In the genomic region with DNA sequence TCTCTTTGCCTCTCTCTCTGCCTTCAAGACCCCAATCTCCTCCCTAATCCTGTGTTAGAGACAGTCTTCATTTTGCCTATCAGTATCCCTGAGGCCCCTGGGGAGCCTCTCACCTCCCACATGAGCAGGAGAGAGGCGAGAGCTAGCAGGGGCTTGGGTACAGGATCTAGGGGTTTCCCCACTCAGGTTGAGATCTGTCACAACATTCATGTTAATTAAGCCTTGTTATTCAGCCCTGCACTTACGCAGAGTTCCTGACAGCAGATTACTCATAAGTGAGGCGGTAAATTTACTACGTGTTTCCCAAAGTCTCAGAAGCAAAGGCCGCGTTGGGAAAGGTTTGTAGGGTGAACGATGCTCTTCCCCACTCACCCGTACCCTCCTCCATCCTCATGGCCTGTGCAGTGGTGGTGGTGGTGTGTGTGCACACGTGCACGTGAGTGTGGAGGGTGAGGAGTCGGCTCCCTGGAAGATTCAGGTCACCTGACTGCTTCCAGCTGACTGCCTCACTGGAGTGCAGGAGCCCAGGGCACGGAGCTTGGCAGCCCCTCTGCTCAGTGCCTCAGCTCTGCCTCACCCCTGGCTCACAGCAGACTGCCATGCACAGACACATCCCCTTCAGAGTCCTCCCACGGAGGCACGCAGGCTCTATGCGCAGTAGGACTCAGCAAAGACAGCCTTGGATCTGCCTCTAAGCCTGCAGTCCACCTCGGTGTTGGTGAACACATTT, we compare ENCODE assay signal across 8 mouse cellular contexts. TPM values are rescaled to one million over a fixed set of nuclear protein-coding genes. Genes with fewer than 3 reads are reported as not detected.
DNase-seq lines count a peak whose midpoint lies in the region; ATAC-seq and TF ChIP-seq lines count a peak whose summit lies in the region.

No protein-coding gene starts in this region.

- peaks cover 79% of the 10 kb centered on the region for H3K4me1 ChIP-seq in cerebellum, adult 2 months (ENCODE audit: control insufficient read depth, insufficient read depth, low read length)
- H3K4me1 ChIP-seq in hindbrain, embryonic 14.5 days (replicated peaks; ENCODE audit: control insufficient read depth, insufficient read depth, low read length), result peaks cover 61% of the 10 kb centered on the region

- intact Hi-C loops in left cerebral cortex, postnatal 25 days (cut with DNase I), result no loop called here
- intact Hi-C loops in left cerebral cortex, postnatal 4 days (cut with DNase I), result no loop called here

- no peak overlapping the region for H3K9ac ChIP-seq in hindbrain, embryonic 14.5 days

- DNase-seq in cerebellum, adult 2 months, result no peak
- DNase-seq in cerebellum, adult 8-10 months, result no peak
- peak; percentile 56 to 74 for DNase-seq in left cerebral cortex, postnatal 25 days (ENCODE audit: low spot score in 2 of 2)
- no peak for DNase-seq in left cerebral cortex, postnatal 4 days
- no peak for DNase-seq in hindbrain, embryonic 14.5 days (ENCODE audit: low spot score)
- DNase-seq in retina, postnatal 1 day, result peak; percentile 77
- no peak for DNase-seq in urinary bladder, postnatal 25 days (ENCODE audit: low spot score)
- DNase-seq in gastrocnemius, postnatal 10 days, result no peak

- no peak for TF ChIP-seq CTCF in cerebellum, adult 2 months (IDR thresholded peaks at IDR 0.05; ENCODE audit: borderline replicate concordance, insufficient read depth, low read depth, low read length)

- no peak for ATAC-seq in hindbrain, embryonic 14.5 days (ENCODE audit: low FRiP score)

- TF ChIP-seq POLR2A in cerebellum, adult 2 months (IDR thresholded peaks at IDR 0.05; ENCODE audit: borderline replicate concordance, insufficient read depth, low read length), result no peak

- WGBS in cerebellum, adult 2 months, result 45% methylated on average over 16 of the region's 16 CpGs
- WGBS in hindbrain, embryonic 14.5 days, result 43% methylated on average over 16 of the region's 16 CpGs

- no peak overlapping the region for H3K4me2 ChIP-seq in hindbrain, embryonic 14.5 days (replicated peaks)

- no peaks in the 10 kb centered on the region for H3K27me3 ChIP-seq in cerebellum, adult 2 months (ENCODE audit: control insufficient read depth, insufficient read depth, low read length)
- H3K27me3 ChIP-seq in hindbrain, embryonic 14.5 days (ENCODE audit: control insufficient read depth, insufficient read depth, low read length), result no peaks in the 10 kb centered on the region

- no peaks in the 10 kb centered on the region for H3K9me3 ChIP-seq in hindbrain, embryonic 14.5 days (ENCODE audit: control insufficient read depth, low read length)

- no peak overlapping the region for H3K4me3 ChIP-seq in cerebellum, adult 2 months (replicated peaks; ENCODE audit: insufficient read depth, low read depth, low read length)
- no peak overlapping the region for H3K4me3 ChIP-seq in hindbrain, embryonic 14.5 days (replicated peaks; ENCODE audit: low read length)

- H3K36me3 ChIP-seq in hindbrain, embryonic 14.5 days (replicated peaks; ENCODE audit: control insufficient read depth, insufficient read depth), result 0 out of 2 replicates have a peak, but pooled peaks cover 14% of the 10 kb centered on the region

- peak overlapping the region; percentile 57 for H3K27ac ChIP-seq in cerebellum, adult 2 months (ENCODE audit: insufficient read depth, low read length)
- H3K27ac ChIP-seq in hindbrain, embryonic 14.5 days, result peak overlapping the region; percentile 68

RNA-seq across cellular contexts. Expression of a gene that starts 18.1 kb away (rescaled TPM):
- 55.4 and 62.4 TPM in 2 replicates for polyA plus RNA-seq in cerebellum, adult 2 months (2012; rRNA removed)
- total RNA-seq in left cerebral cortex, postnatal 25 days (2021), result 100 to 1,000 TPM in 1 of 2 experiments, 10 to 100 TPM in 1; 83.4 to 107 TPM
- total RNA-seq in left cerebral cortex, postnatal 4 days (2021), result 100 to 1,000 TPM; 207 to 215 TPM
- 62.2 and 69.5 TPM in 2 replicates for polyA plus RNA-seq in hindbrain, embryonic 14.5 days (2014; fragmentation: Nextera tagmentation; extraction: Ambion mirVana)
- total RNA-seq in gastrocnemius, postnatal 10 days (2021), result 1 to 10 TPM in 1 of 2 experiments, under 1 TPM in 1; 0.99 to 1.7 TPM

RNA-seq across cellular contexts. Expression of a gene that starts 59.4 kb away (rescaled TPM):
- 58.7 and 64.4 TPM in 2 replicates for polyA plus RNA-seq in cerebellum, adult 2 months (2012; rRNA removed)
- total RNA-seq in left cerebral cortex, postnatal 25 days (2021), result 10 to 100 TPM; 36.1 to 38.8 TPM
- total RNA-seq in left cerebral cortex, postnatal 4 days (2021), result 10 to 100 TPM; 64.4 to 68.6 TPM
- polyA plus RNA-seq in hindbrain, embryonic 14.5 days (2014; fragmentation: Nextera tagmentation; extraction: Ambion mirVana), result 109 and 115 TPM in 2 replicates
- 10 to 100 TPM; 38.6 to 41.3 TPM for total RNA-seq in gastrocnemius, postnatal 10 days (2021)

Comparison
In these comparisons a context has a peak if more than half of its experiments do, and no peak if none do; other contexts are left out.
1. DNase-seq: peak in left cerebral cortex, postnatal 25 days (2 of 2) and retina, postnatal 1 day (single experiment); none in cerebellum, adult 2 months (0 of 2), cerebellum, adult 8-10 months (single experiment), left cerebral cortex, postnatal 4 days (single experiment), hindbrain, embryonic 14.5 days (single experiment), urinary bladder, postnatal 25 days (single experiment) and gastrocnemius, postnatal 10 days (single experiment).
2. RNA of a gene that starts 18.1 kb away (total RNA-seq): 207 to 215 TPM in left cerebral cortex, postnatal 4 days and 83.4 to 107 TPM in left cerebral cortex, postnatal 25 days; 0.99 to 1.7 TPM in gastrocnemius, postnatal 10 days; every median in the first group is over 10 times any median in the second.